Mouse (Mus musculus) ES-E14 (cell line): ENCODE data around the gene Flrt1. TPM values are rescaled to one million over a fixed set of nuclear protein-coding genes. Genes with fewer than 3 reads are reported as not detected.

Experiments used
- DNase-seq: peaks from one replicate; pipeline ENCODE4 v3.0.0-alpha.2; 2013; ENCODE audit warnings: low read depth, low spot score
- H3K27ac ChIP-seq: 2 replicates; pipeline ENCODE4 v1.5.1; 2012; ENCODE audit warnings: low read depth, mild to moderate bottlenecking, low read length, moderate library complexity, mixed read lengths; ENCODE audit not compliant: poor library complexity, insufficient read depth, severe bottlenecking
- H3K36me3 ChIP-seq: 2 replicates; pipeline ENCODE4 v1.6.1; 2012; ENCODE audit warnings: mild to moderate bottlenecking, low read length, moderate library complexity, mixed read lengths; ENCODE audit not compliant: control insufficient read depth, poor library complexity, insufficient read depth, severe bottlenecking
- H3K4me1 ChIP-seq, 2 experiments: fragments of 150-350 bp in 1 of 2; sonication (generic) in 1 of 2; 2 replicates each; pipeline ENCODE4 v1.6.1; 2012; ENCODE audit warnings: low read length in 2 of 2, mild to moderate bottlenecking in 1 of 2, mixed read lengths in 1 of 2; ENCODE audit not compliant: control insufficient read depth in 2 of 2, insufficient read depth in 2 of 2, poor library complexity in 1 of 2
- H3K4me3 ChIP-seq, 2 experiments: fragments of 150-350 bp in 1 of 2; sonication (generic) in 1 of 2; 2 replicates each; pipeline ENCODE4 v1.5.1; 2012; ENCODE audit warnings: low read length in 2 of 2, low read depth in 1 of 2, mild to moderate bottlenecking in 1 of 2, mixed read lengths in 1 of 2; ENCODE audit not compliant: insufficient read depth in 1 of 2, poor library complexity in 1 of 2, severe bottlenecking in 1 of 2
- H3K9ac ChIP-seq: 2 replicates; pipeline ENCODE4 v1.6.1; 2012; ENCODE audit warnings: low read depth, mild to moderate bottlenecking, low read length, mixed read lengths; ENCODE audit not compliant: poor library complexity, insufficient read depth, severe bottlenecking
- H3K9me3 ChIP-seq: fragments of 150-350 bp; sonication (generic); 2 replicates; pipeline ENCODE4 v1.6.1; 2012; ENCODE audit warnings: low read depth, mild to moderate bottlenecking, low read length; ENCODE audit not compliant: control insufficient read depth, insufficient read depth
- CHD2 ChIP-seq: IDR thresholded peaks from 2 replicates; pipeline ENCODE4 v1.6.1; 2014; ENCODE audit warnings: mild to moderate bottlenecking, low read depth, low read length, inconsistent platforms
- HCFC1 ChIP-seq: IDR thresholded peaks from 2 replicates; pipeline ENCODE4 v1.6.1; 2012; ENCODE audit warnings: low read length, inconsistent platforms, borderline replicate concordance; ENCODE audit not compliant: insufficient read depth
- MAFK ChIP-seq: IDR thresholded peaks from 2 replicates; pipeline ENCODE4 v1.6.1; 2014; ENCODE audit warnings: mild to moderate bottlenecking, low read depth, low read length, inconsistent platforms; ENCODE audit not compliant: insufficient read depth
- ZC3H11A ChIP-seq: IDR thresholded peaks from 2 replicates; pipeline ENCODE4 v1.6.1; 2012; ENCODE audit warnings: low read depth, mild to moderate bottlenecking, inconsistent platforms, low read length, borderline replicate concordance
- ZNF384 ChIP-seq: IDR thresholded peaks from 2 replicates; pipeline ENCODE4 v1.6.1; 2012; ENCODE audit warnings: low read depth, low read length, inconsistent platforms
- in situ Hi-C, 2 experiments: fragments of 600-800 bp; cut with MboI; formaldehyde crosslinking; loops; one replicate each; pipeline ENCODE4 v1.15.1; 2025; ENCODE audit warnings: low sequenced_read_pairs in 2 of 2, inconsistent platforms in 1 of 2; ENCODE audit not compliant: unreplicated experiment in 2 of 2
- total RNA-seq: library from RNA; depleted of rRNA; stranded (reverse); fragments of 300-350 nt; gene quantifications from 2 replicates; pipeline ENCODE4 v1.2.3, GENCODE M21; 2012

Gene Flrt1
- total RNA-seq, 1 experiment: 0.36 TPM

DNA sequence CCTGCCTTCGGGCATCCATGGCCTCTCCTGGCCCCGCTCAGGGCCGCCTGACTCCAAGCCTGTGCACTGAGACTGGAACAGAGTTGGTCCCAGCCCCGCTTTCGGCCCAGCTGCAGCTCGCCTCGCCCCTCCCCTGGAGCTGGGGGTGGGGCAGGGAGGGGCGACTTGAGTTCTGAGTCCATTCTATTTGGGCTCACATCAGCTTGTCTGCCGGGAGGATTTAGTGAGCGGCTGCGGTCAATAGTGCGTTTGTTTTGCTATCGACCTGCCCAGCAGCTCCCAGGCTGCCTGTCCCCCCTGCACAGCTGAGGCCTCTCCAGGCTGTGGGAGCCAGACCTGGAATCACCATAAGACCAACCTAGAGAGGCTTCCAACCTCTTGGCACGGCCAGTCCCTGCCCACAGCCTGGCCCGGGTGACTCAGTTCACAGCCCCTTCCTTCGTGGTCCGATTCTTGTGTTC, 29.1 kb upstream of the Flrt1 start:
- H3K4me3 ChIP-seq: no peak overlapping the region
- in situ Hi-C loops: no loop called here
- H3K9ac ChIP-seq: no peak overlapping the region
- H3K36me3 ChIP-seq: no peaks in the 10 kb centered on the region
- no peaks in the 10 kb centered on the region for H3K9me3 ChIP-seq
- TF ChIP-seq MAFK (no peak), CHD2 (no peak), ZC3H11A (no peak), ZNF384 (no peak), HCFC1 (no peak)
- peaks cover 0 to 28% of the 10 kb centered on the region in 2 experiments; a peak in 3 of 4 replicates for H3K4me1 ChIP-seq
- DNase-seq: no peak
- H3K27ac ChIP-seq: no peak overlapping the region

DNA sequence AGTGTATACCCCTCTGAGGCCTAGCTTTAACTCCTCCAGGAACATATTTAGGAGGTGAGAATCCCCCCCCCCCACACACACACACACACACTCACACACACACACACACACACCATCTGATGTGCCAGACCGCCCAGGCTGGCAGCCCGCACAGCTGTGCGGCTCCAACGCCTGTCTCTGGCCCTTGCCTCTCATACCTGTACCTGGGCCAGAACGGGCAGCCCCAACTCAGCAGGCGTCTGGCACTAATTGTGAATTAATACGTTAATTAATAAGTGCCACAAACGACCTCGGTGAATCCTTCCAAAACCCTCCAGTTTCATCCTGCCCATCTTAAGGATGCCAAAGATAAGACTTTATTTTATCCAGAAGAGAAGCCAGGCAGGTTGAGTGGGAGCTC, 27.9 kb upstream of the Flrt1 start:
- Histone ChIP-seq H3K9ac (no peak overlapping the region), H3K9me3 (no peaks in the 10 kb centered on the region), H3K27ac (no peak overlapping the region), H3K36me3 (no peaks in the 10 kb centered on the region), H3K4me3 (no peak overlapping the region), H3K4me1 (peaks cover 0 to 28% of the 10 kb centered on the region in 2 experiments; a peak in 3 of 4 replicates)
- in situ Hi-C loops: no loop called here
- no peak for DNase-seq
- TF ChIP-seq ZC3H11A (no peak), MAFK (no peak), HCFC1 (no peak), CHD2 (no peak), ZNF384 (no peak)

DNA sequence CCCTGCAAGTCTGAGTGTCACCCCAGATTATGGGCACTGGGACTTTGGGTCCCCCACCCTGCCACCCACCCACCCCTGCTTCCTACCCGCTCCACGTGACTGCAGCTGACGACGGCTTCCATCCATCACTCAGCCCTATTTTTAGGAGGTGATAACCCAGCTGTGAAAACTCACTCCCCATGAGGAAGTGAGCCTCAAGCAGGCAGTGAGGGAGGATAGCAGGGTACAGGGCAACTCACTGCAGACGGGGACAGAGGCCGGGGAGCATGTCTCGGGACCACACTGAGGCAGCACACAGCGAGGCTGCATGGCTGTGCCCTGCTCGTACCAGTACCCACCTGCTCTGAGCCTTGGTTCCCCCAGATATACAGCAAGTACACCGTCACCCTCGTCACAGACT, 24.8 kb upstream of the Flrt1 start:
- in situ Hi-C loops: no loop called here
- Histone ChIP-seq H3K4me3 (no peak overlapping the region), H3K27ac (no peak overlapping the region), H3K9me3 (no peaks in the 10 kb centered on the region), H3K36me3 (no peaks in the 10 kb centered on the region), H3K9ac (no peak overlapping the region), H3K4me1 (peaks cover 0 to 12% of the 10 kb centered on the region in 2 experiments; a peak in 3 of 4 replicates)
- DNase-seq: no peak
- TF ChIP-seq MAFK (no peak), ZNF384 (no peak), ZC3H11A (no peak)

DNA sequence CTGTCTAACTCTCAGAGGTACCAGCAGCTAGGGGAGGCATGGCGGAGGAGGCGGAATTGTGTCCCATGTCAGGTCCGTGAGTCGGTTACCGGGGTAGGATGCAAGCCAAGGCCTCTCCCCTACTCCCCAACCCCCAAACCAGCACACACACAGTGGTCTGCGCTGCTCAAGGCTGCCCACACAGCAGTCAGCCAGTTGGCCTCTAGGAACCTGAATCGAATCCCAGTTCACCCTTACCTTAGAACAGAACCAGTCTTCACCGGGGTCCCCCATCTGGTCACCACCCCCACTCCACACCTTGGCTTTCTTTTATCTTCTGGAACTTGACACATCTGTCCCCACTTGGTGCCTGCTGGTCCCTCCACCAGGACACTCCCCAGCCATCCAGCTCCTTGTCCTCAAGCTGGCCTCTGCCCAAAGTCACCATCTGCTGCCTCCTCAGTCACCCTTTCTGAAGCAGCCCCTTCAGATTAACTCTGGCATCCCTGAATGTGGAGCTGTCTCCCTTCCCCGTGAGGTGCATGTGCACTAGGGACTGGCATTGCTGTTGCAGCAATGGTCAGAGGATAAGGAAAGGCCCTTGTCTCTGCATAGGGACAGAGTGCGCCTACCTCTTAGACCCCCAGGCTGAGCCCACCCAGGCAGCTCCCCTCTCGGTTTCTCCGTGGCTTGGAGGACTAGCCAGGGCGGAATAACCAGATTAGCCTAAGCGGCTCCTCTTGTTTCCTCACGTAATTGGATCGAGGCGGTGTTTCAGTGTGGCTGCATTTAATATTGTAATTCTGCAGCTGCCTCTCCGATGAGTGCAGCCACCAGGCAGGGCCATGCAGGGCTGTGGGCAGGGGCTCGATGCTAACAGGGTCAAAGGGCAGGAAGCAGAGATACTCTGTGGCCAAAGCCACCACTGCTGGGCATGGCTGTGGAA, 23.3 kb upstream of the Flrt1 start:
- Histone ChIP-seq H3K4me1 (peaks cover 0 to under 1% of the 10 kb centered on the region in 2 experiments; a peak in 1 of 4 replicates), H3K36me3 (no peaks in the 10 kb centered on the region), H3K4me3 (no peak overlapping the region), H3K9ac (no peak overlapping the region; the same call in 1 of the 2 replicates), H3K9me3 (no peaks in the 10 kb centered on the region), H3K27ac (no peak overlapping the region)
- TF ChIP-seq ZC3H11A: no peak
- no peak for TF ChIP-seq ZNF384
- TF ChIP-seq HCFC1: no peak
- no peak for TF ChIP-seq MAFK
- TF ChIP-seq CHD2: no peak
- DNase-seq: no peak
- in situ Hi-C loops: no loop called here

DNA sequence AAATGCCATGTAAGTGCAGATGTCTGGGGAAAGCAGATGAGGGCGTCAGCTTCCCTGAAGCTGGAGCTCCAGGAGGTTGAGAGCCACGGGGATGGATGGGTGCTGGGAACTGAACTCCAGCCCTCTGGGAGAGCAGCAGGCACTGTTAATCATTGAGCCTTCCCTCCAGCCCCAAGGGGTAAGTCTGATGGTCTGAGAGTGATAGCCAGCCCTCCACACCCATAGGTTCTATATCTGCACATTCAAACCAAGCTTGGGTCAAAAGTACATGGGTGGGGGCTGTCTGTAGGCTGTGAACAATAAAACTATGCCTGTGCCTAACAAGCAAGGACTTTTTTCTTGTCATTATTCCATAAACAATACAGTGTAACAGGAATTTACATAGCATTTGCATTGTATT, 21.4 kb upstream of the Flrt1 start:
- H3K4me3 ChIP-seq: no peak overlapping the region
- no peak overlapping the region for H3K9ac ChIP-seq
- no peaks in the 10 kb centered on the region for H3K9me3 ChIP-seq
- no peaks in the 10 kb centered on the region for H3K36me3 ChIP-seq
- H3K4me1 ChIP-seq: no peaks in the 10 kb centered on the region
- TF ChIP-seq ZNF384: no peak
- TF ChIP-seq ZC3H11A: no peak
- no peak for TF ChIP-seq MAFK
- no peak for TF ChIP-seq CHD2
- no peak for TF ChIP-seq HCFC1
- DNase-seq: no peak
- H3K27ac ChIP-seq: no peak overlapping the region
- in situ Hi-C loops: no loop called here
